Mouse (Mus musculus): ENCODE data around the gene Bcas1. TPM values are rescaled to one million over a fixed set of nuclear protein-coding genes. Genes with fewer than 3 reads are reported as not detected.

The Bcas1 gene
- polyA plus RNA-seq, 1 experiment from 2014 or later = 1.5 TPM

GRCm38 (mm10) chr2:170308033-170308820, 119.4 kb downstream of the Bcas1 start:
- H3K36me3 ChIP-seq (ENCODE audit: control insufficient read depth, insufficient read depth, low read length) = no peaks in the 10 kb centered on the region
- WGBS = 65% methylated on average over 10 of the region's 10 CpGs

GRCm38 (mm10) chr2:170307589-170308021, 120.0 kb downstream of the Bcas1 start:
- H3K36me3 ChIP-seq (ENCODE audit: control insufficient read depth, insufficient read depth, low read length) = no peaks in the 10 kb centered on the region
- no peak for ATAC-seq (ENCODE audit: insufficient number of reproducible peaks, insufficient read depth, low FRiP score, low read depth)
- no peak overlapping the region; the same call in 1 of the 2 replicates for H3K27ac ChIP-seq (ENCODE audit: low read length)
- H3K4me2 ChIP-seq (replicated peaks; ENCODE audit: low read depth, low read length) = no peak overlapping the region
- 68% methylated on average over 7 of the region's 7 CpGs for WGBS
- no peaks in the 10 kb centered on the region for H3K9me3 ChIP-seq (ENCODE audit: control insufficient read depth, low read depth, low read length)
- no peaks in the 10 kb centered on the region for H3K27me3 ChIP-seq (ENCODE audit: control insufficient read depth, insufficient read depth, low read length)
- H3K4me3 ChIP-seq (ENCODE audit: low read depth, low read length) = no peak overlapping the region
- no peaks in the 10 kb centered on the region; the same call in 1 of the 2 replicates for H3K4me1 ChIP-seq (ENCODE audit: control insufficient read depth, insufficient read depth, low read length)
- H3K9ac ChIP-seq (replicated peaks; ENCODE audit: low read depth, low read length) = no peak overlapping the region

More at GRCm38 (mm10) chr2:170308033-170308820, 119.4 kb downstream of the Bcas1 start:
- Histone ChIP-seq H3K4me3 (ENCODE audit: low read depth, low read length) (no peak overlapping the region), H3K4me2 (replicated peaks; ENCODE audit: low read depth, low read length) (no peak overlapping the region), H3K27ac (ENCODE audit: low read length) (no peak overlapping the region; the same call in 1 of the 2 replicates), H3K27me3 (ENCODE audit: control insufficient read depth, insufficient read depth, low read length) (no peaks in the 10 kb centered on the region), H3K9me3 (ENCODE audit: control insufficient read depth, low read depth, low read length) (no peaks in the 10 kb centered on the region), H3K4me1 (ENCODE audit: control insufficient read depth, insufficient read depth, low read length) (no peaks in the 10 kb centered on the region; the same call in 1 of the 2 replicates), H3K9ac (replicated peaks; ENCODE audit: low read depth, low read length) (no peak overlapping the region)
- no peak for ATAC-seq (ENCODE audit: insufficient number of reproducible peaks, insufficient read depth, low FRiP score, low read depth)

GRCm38 (mm10) chr2:170306637-170307320, 120.9 kb downstream of the Bcas1 start:
- H3K36me3 ChIP-seq (ENCODE audit: control insufficient read depth, insufficient read depth, low read length) = no peaks in the 10 kb centered on the region
- no peaks in the 10 kb centered on the region; the same call in 1 of the 2 replicates for H3K4me1 ChIP-seq (ENCODE audit: control insufficient read depth, insufficient read depth, low read length)
- H3K27me3 ChIP-seq (ENCODE audit: control insufficient read depth, insufficient read depth, low read length) = no peaks in the 10 kb centered on the region
- no peak overlapping the region for H3K4me2 ChIP-seq (replicated peaks; ENCODE audit: low read depth, low read length)
- no peak for ATAC-seq (ENCODE audit: insufficient number of reproducible peaks, insufficient read depth, low FRiP score, low read depth)
- no peak overlapping the region for H3K9ac ChIP-seq (replicated peaks; ENCODE audit: low read depth, low read length)
- H3K27ac ChIP-seq (ENCODE audit: low read length) = no peak overlapping the region
- no peaks in the 10 kb centered on the region for H3K9me3 ChIP-seq (ENCODE audit: control insufficient read depth, low read depth, low read length)
- H3K4me3 ChIP-seq (ENCODE audit: low read depth, low read length) = no peak overlapping the region
- 70% methylated on average over 9 of the region's 9 CpGs for WGBS

GRCm38 (mm10) chr2:170304766-170305165, 122.9 kb downstream of the Bcas1 start:
- Histone ChIP-seq H3K9me3 (ENCODE audit: control insufficient read depth, low read depth, low read length) (no peaks in the 10 kb centered on the region), H3K27me3 (ENCODE audit: control insufficient read depth, insufficient read depth, low read length) (no peaks in the 10 kb centered on the region), H3K4me3 (ENCODE audit: low read depth, low read length) (no peak overlapping the region), H3K4me1 (ENCODE audit: control insufficient read depth, insufficient read depth, low read length) (no peaks in the 10 kb centered on the region; the same call in 1 of the 2 replicates), H3K4me2 (replicated peaks; ENCODE audit: low read depth, low read length) (no peak overlapping the region), H3K27ac (ENCODE audit: low read length) (no peak overlapping the region), H3K36me3 (ENCODE audit: control insufficient read depth, insufficient read depth, low read length) (no peaks in the 10 kb centered on the region), H3K9ac (replicated peaks; ENCODE audit: low read depth, low read length) (no peak overlapping the region)
- WGBS = 75% methylated on average over 12 of the region's 12 CpGs
- no peak for ATAC-seq (ENCODE audit: insufficient number of reproducible peaks, insufficient read depth, low FRiP score, low read depth)

GRCm38 (mm10) chr2:170303595-170303994, 124.0 kb downstream of the Bcas1 start:
- ATAC-seq (ENCODE audit: insufficient number of reproducible peaks, insufficient read depth, low FRiP score, low read depth) = no peak
- Histone ChIP-seq H3K27me3 (ENCODE audit: control insufficient read depth, insufficient read depth, low read length) (no peaks in the 10 kb centered on the region), H3K9ac (replicated peaks; ENCODE audit: low read depth, low read length) (no peak overlapping the region), H3K4me3 (ENCODE audit: low read depth, low read length) (no peak overlapping the region), H3K36me3 (ENCODE audit: control insufficient read depth, insufficient read depth, low read length) (no peaks in the 10 kb centered on the region), H3K4me1 (ENCODE audit: control insufficient read depth, insufficient read depth, low read length) (no peaks in the 10 kb centered on the region; the same call in 1 of the 2 replicates), H3K9me3 (ENCODE audit: control insufficient read depth, low read depth, low read length) (no peaks in the 10 kb centered on the region), H3K4me2 (replicated peaks; ENCODE audit: low read depth, low read length) (no peak overlapping the region), H3K27ac (ENCODE audit: low read length) (no peak overlapping the region)
- WGBS = 90% methylated on average over 7 of the region's 7 CpGs

- no peaks in the 10 kb centered on the region for H3K9me3 ChIP-seq (ENCODE audit: control insufficient read depth, low read depth, low read length)
- H3K9ac ChIP-seq (replicated peaks; ENCODE audit: low read depth, low read length) = no peak overlapping the region
- no peaks in the 10 kb centered on the region for H3K36me3 ChIP-seq (ENCODE audit: control insufficient read depth, insufficient read depth, low read length)
- H3K4me3 ChIP-seq (ENCODE audit: low read depth, low read length) = no peak overlapping the region
- no peak overlapping the region for H3K27ac ChIP-seq (ENCODE audit: low read length)
- H3K4me1 ChIP-seq (ENCODE audit: control insufficient read depth, insufficient read depth, low read length) = no peaks in the 10 kb centered on the region
- 81% methylated on average over 8 of the region's 8 CpGs for WGBS
- no peak overlapping the region for H3K4me2 ChIP-seq (replicated peaks; ENCODE audit: low read depth, low read length)
- no peaks in the 10 kb centered on the region for H3K27me3 ChIP-seq (ENCODE audit: control insufficient read depth, insufficient read depth, low read length)
- ATAC-seq (ENCODE audit: insufficient number of reproducible peaks, insufficient read depth, low FRiP score, low read depth) = no peak
These were observed 124.8 kb downstream of the Bcas1 start for GRCm38 (mm10) chr2:170302825-170303224.

Other genes with a start within 250 kb of the Bcas1 start
- gene Pfdn4, start 68.6 kb upstream of the Bcas1 start, polyA plus RNA-seq (2014; fragmentation: Nextera tagmentation; extraction: Ambion mirVana) = 83.4 and 86.2 TPM in 2 replicates
- gene Cyp24a1, start 69.3 kb upstream of the Bcas1 start, polyA plus RNA-seq (2014; fragmentation: Nextera tagmentation; extraction: Ambion mirVana) = not detected in 2 replicates
- gene 4930470P17Rik, start 174.2 kb upstream of the Bcas1 start, polyA plus RNA-seq (2014; fragmentation: Nextera tagmentation; extraction: Ambion mirVana) = not detected in 2 replicates

Measured in stomach, embryonic 14.5 days (tissue).